Mouse (Mus musculus) forebrain, postnatal 0 days (tissue): ENCODE measurements around the gene A430033K04Rik. TPM values are rescaled to one million over a fixed set of nuclear protein-coding genes. Genes with fewer than 3 reads are reported as not detected.

Source experiments
- ATAC-seq: fragments of 200-750 bp; cut with Nextera tagmentation; 2 replicates; pipeline ENCODE4 v1.8.0; 2017; ENCODE audit warnings: mild to moderate bottlenecking, moderate library complexity
- DNase-seq: peaks from one replicate; pipeline ENCODE4 v3.0.0-alpha.2; 2015
- H3K27ac ChIP-seq: fragments of 300-500 bp; sonication (generic); 2 replicates; pipeline ENCODE4 v1.5.1; 2014; ENCODE audit warnings: low read depth, mild to moderate bottlenecking, antibody characterized with exemption, low read length, moderate library complexity, mixed read lengths
- H3K27me3 ChIP-seq: fragments of 300-500 bp; sonication (generic); 2 replicates; pipeline ENCODE4 v1.6.1; 2014; ENCODE audit warnings: mild to moderate bottlenecking, low read length, mixed read lengths; ENCODE audit not compliant: insufficient read depth
- H3K36me3 ChIP-seq: fragments of 300-500 bp; sonication (generic); 2 replicates; pipeline ENCODE4 v1.6.1; 2014; ENCODE audit warnings: mild to moderate bottlenecking, moderate library complexity; ENCODE audit not compliant: insufficient read depth
- H3K4me1 ChIP-seq: fragments of 300-500 bp; sonication (generic); 2 replicates; pipeline ENCODE4 v1.6.1; 2014; ENCODE audit warnings: antibody characterized with exemption; ENCODE audit not compliant: insufficient read depth
- H3K4me2 ChIP-seq: fragments of 300-500 bp; sonication (generic); 2 replicates; pipeline ENCODE4 v1.6.1; 2014; ENCODE audit warnings: low read depth, mild to moderate bottlenecking, moderate library complexity
- H3K4me3 ChIP-seq: fragments of 300-500 bp; sonication (generic); 2 replicates; pipeline ENCODE4 v1.5.1; 2014; ENCODE audit warnings: low read depth, low read length, mixed read lengths
- H3K9ac ChIP-seq: fragments of 300-500 bp; sonication (generic); 2 replicates; pipeline ENCODE4 v1.6.1; 2014; ENCODE audit warnings: mild to moderate bottlenecking
- H3K9me3 ChIP-seq: fragments of 300-500 bp; sonication (generic); 2 replicates; pipeline ENCODE4 v1.6.1; 2016; ENCODE audit warnings: low read length
- CTCF ChIP-seq: sonication (generic); IDR thresholded peaks from 2 replicates; pipeline ENCODE4 v1.5.1; 2016; ENCODE audit warnings: antibody characterized with exemption, control low read depth, low read depth
- WGBS: fragments of 180-500 bp; shearing (Covaris S2); extraction: QIAGEN DNeasy Blood & Tissue Kit; methylation state at CpG from one replicate; pipeline ENCODE4 v1.1.7; 2014; 5-methylcytosine and 5-hydroxymethylcytosine counted together
- polyA plus RNA-seq: library from polyadenylated mRNA; unstranded; fragments of >200 nt; fragmentation: Nextera tagmentation; extraction: Ambion mirVana; gene quantifications from 2 replicates; pipeline ENCODE4 v1.2.1, GENCODE M21; 2015
- total RNA-seq: library from RNA; depleted of rRNA; stranded (reverse); fragments of >200 nt; gene quantifications from 2 replicates; pipeline ENCODE4 v1.2.3, GENCODE M21; 2014; rRNA removed

Gene A430033K04Rik
- total RNA-seq = 22.8 and 26.1 TPM in 2 replicates
- polyA plus RNA-seq = 12.1 and 14.0 TPM in 2 replicates

- DNase-seq (peak; percentile 98), ATAC-seq (peak; percentile 94)
- Histone ChIP-seq H3K9me3 (no peaks in the 10 kb centered on the region), H3K9ac (peak within 1 kb of the TSS; percentile 85), H3K4me1 (peaks cover 17% of the 10 kb centered on the region; the same call in 1 of the 2 replicates), H3K36me3 (no peaks in the 10 kb centered on the region), H3K4me3 (peak within 1 kb of the TSS; percentile 68), H3K27ac (peak within 1 kb of the TSS; percentile 93), H3K27me3 (no peaks in the 10 kb centered on the region), H3K4me2 (peak within 1 kb of the TSS; percentile 54)
- no peak for TF ChIP-seq CTCF
- WGBS = under 1% methylated on average over 30 of the region's 30 CpGs
Observed at GRCm38 (mm10) chr5:138622645-138623477, at the start of gene A430033K04Rik. A430033K04Rik (plus strand) TSS chr5:138622859.

- DNase-seq = no peak
- no peak for TF ChIP-seq CTCF
- H3K9ac ChIP-seq = no peak overlapping the region
- no peak overlapping the region for H3K27ac ChIP-seq
- H3K9me3 ChIP-seq = peaks cover 2% of the 10 kb centered on the region; the same call in 1 of the 2 replicates
- no peak overlapping the region for H3K4me2 ChIP-seq
- no peaks in the 10 kb centered on the region for H3K36me3 ChIP-seq
- no peaks in the 10 kb centered on the region for H3K4me1 ChIP-seq
- no peak overlapping the region for H3K4me3 ChIP-seq
- 90% methylated on average over 6 of the region's 6 CpGs for WGBS
- no peaks in the 10 kb centered on the region for H3K27me3 ChIP-seq
- no peak for ATAC-seq
Observed at GRCm38 (mm10) chr5:138587396-138587795, 35.3 kb upstream of the A430033K04Rik start.

GRCm38 (mm10) chr5:138618353-138618752 lies 4.3 kb upstream of the A430033K04Rik start:
- no peak for DNase-seq
- TF ChIP-seq CTCF = peak; percentile 36; the same call in 1 of the 2 replicates
- no peak overlapping the region for H3K9ac ChIP-seq
- H3K4me3 ChIP-seq = peak overlapping the region; percentile 71
- peak overlapping the region; percentile 43 for H3K4me2 ChIP-seq
- H3K36me3 ChIP-seq = peaks cover 39% of the 10 kb centered on the region
- no peak overlapping the region for H3K27ac ChIP-seq
- WGBS = 100% methylated on average over 1 of the region's 1 CpGs
- H3K9me3 ChIP-seq = peaks cover 38% of the 10 kb centered on the region
- peaks cover under 1% of the 10 kb centered on the region; the same call in 1 of the 2 replicates for H3K4me1 ChIP-seq
- no peak for ATAC-seq
- H3K27me3 ChIP-seq = no peaks in the 10 kb centered on the region

- H3K9me3 ChIP-seq = peaks cover 27% of the 10 kb centered on the region
- peaks cover 12% of the 10 kb centered on the region; the same call in 1 of the 2 replicates for H3K4me1 ChIP-seq
- H3K27me3 ChIP-seq = no peaks in the 10 kb centered on the region
- peak; percentile 47 for TF ChIP-seq CTCF
- peak within 1 kb of the TSS; percentile 43 for H3K4me2 ChIP-seq
- peak; percentile 98 for DNase-seq
- ATAC-seq = peak; percentile 94
- peaks cover 28% of the 10 kb centered on the region for H3K36me3 ChIP-seq
- peak within 1 kb of the TSS; percentile 99 for H3K27ac ChIP-seq
- peak within 1 kb of the TSS; percentile 71 for H3K4me3 ChIP-seq
- peak within 1 kb of the TSS; percentile 98 for H3K9ac ChIP-seq
- WGBS = under 1% methylated on average over 43 of the region's 43 CpGs
Observed at GRCm38 (mm10) chr5:138619211-138620128, 3.2 kb upstream of the A430033K04Rik start, which contains the start of gene Zfp68. Zfp68 (minus strand) TSS chr5:138619761.

- Histone ChIP-seq H3K9me3 (0 out of 2 replicates have a peak, but pooled peaks cover 14% of the 10 kb centered on the region), H3K4me1 (peaks cover 17% of the 10 kb centered on the region; the same call in 1 of the 2 replicates), H3K4me2 (no peak overlapping the region), H3K27me3 (no peaks in the 10 kb centered on the region), H3K27ac (no peak overlapping the region), H3K36me3 (peaks cover 15% of the 10 kb centered on the region), H3K9ac (no peak overlapping the region), H3K4me3 (no peak overlapping the region)
- WGBS = 63% methylated on average over 5 of the region's 5 CpGs
- ATAC-seq (no peak), DNase-seq (no peak)
- TF ChIP-seq CTCF = no peak
Observed at GRCm38 (mm10) chr5:138620836-138621235, 1.8 kb upstream of the A430033K04Rik start.

- TF ChIP-seq CTCF = no peak
- no peaks in the 10 kb centered on the region for H3K36me3 ChIP-seq
- peaks cover 17% of the 10 kb centered on the region; the same call in 1 of the 2 replicates for H3K4me1 ChIP-seq
- DNase-seq (no peak), ATAC-seq (no peak)
- H3K4me3 ChIP-seq = peak overlapping the region; percentile 68
- H3K27me3 ChIP-seq = no peaks in the 10 kb centered on the region
- peak overlapping the region; percentile 85 for H3K9ac ChIP-seq
- H3K27ac ChIP-seq = peak overlapping the region; percentile 93
- no peaks in the 10 kb centered on the region for H3K9me3 ChIP-seq
- WGBS = 7% methylated on average over 3 of the region's 3 CpGs
- H3K4me2 ChIP-seq = peak overlapping the region; percentile 54
Observed at GRCm38 (mm10) chr5:138623478-138623875, 818 bp downstream of the A430033K04Rik start.
